Mouse (Mus musculus) midbrain, embryonic 14.5 days (tissue): ENCODE results near the gene Gsdme. TPM values are rescaled to one million over a fixed set of nuclear protein-coding genes. Genes with fewer than 3 reads are reported as not detected.

Experiments
- ATAC-seq: fragments of 200-750 bp; cut with Nextera tagmentation; 2 replicates; pipeline ENCODE4 v1.8.0; 2017; ENCODE audit warnings: moderate number of reproducible peaks, moderate library complexity; ENCODE audit not compliant: low FRiP score, low TSS enrichment
- DNase-seq: peaks from one replicate; pipeline ENCODE4 v3.0.0-alpha.2; 2015
- H3K27ac ChIP-seq: fragments of 300-500 bp; sonication (generic); replicated peaks from 2 replicates; pipeline ENCODE4 v1.5.1; 2014; ENCODE audit warnings: mild to moderate bottlenecking, low read depth, low read length, moderate library complexity
- H3K27me3 ChIP-seq: fragments of 300-500 bp; sonication (generic); 2 replicates; pipeline ENCODE4 v1.6.1; 2014; ENCODE audit warnings: low read length, control low read depth, mixed read lengths; ENCODE audit not compliant: control insufficient read depth, insufficient read depth
- H3K36me3 ChIP-seq: fragments of 300-500 bp; sonication (generic); 2 replicates; pipeline ENCODE4 v1.6.1; 2014; ENCODE audit warnings: low read length, control low read depth; ENCODE audit not compliant: control insufficient read depth, insufficient read depth
- H3K4me1 ChIP-seq: fragments of 300-500 bp; sonication (generic); 2 replicates; pipeline ENCODE4 v1.6.1; 2014; ENCODE audit warnings: mild to moderate bottlenecking, antibody characterized with exemption, low read length, control low read depth; ENCODE audit not compliant: control insufficient read depth, insufficient read depth
- H3K4me2 ChIP-seq: fragments of 300-500 bp; sonication (generic); 2 replicates; pipeline ENCODE4 v1.6.1; 2014; ENCODE audit warnings: mild to moderate bottlenecking, low read length, moderate library complexity
- H3K4me3 ChIP-seq: fragments of 300-500 bp; sonication (generic); replicated peaks from 2 replicates; pipeline ENCODE4 v1.5.1; 2014; ENCODE audit warnings: low read depth, low read length
- H3K9ac ChIP-seq: fragments of 300-500 bp; sonication (generic); replicated peaks from 2 replicates; pipeline ENCODE4 v1.6.1; 2014; ENCODE audit warnings: mild to moderate bottlenecking, low read length, moderate library complexity
- H3K9me3 ChIP-seq: fragments of 300-500 bp; sonication (generic); 2 replicates; pipeline ENCODE4 v1.6.1; 2016; ENCODE audit warnings: low read length, control low read depth, mixed read lengths; ENCODE audit not compliant: control insufficient read depth
- WGBS: fragments of 180-500 bp; shearing (Covaris S2); extraction: QIAGEN DNeasy Blood & Tissue Kit; methylation state at CpG from one replicate; pipeline ENCODE4 v1.1.7; 2014; 5-methylcytosine and 5-hydroxymethylcytosine counted together
- polyA plus RNA-seq: library from polyadenylated mRNA; unstranded; fragments of >200 nt; fragmentation: Nextera tagmentation; extraction: Ambion mirVana; gene quantifications from 2 replicates; pipeline ENCODE4 v1.2.1, GENCODE M21; 2014

Gene Gsdme
- polyA plus RNA-seq, 1 experiment from 2014 or later, result 83.1 TPM

GRCm38 (mm10) chr6:50192822-50193221 is 70.8 kb downstream of the Gsdme start:
- Histone ChIP-seq H3K9me3 (no peaks in the 10 kb centered on the region), H3K9ac (no peak overlapping the region), H3K27me3 (no peaks in the 10 kb centered on the region), H3K4me2 (no peak overlapping the region), H3K4me1 (no peaks in the 10 kb centered on the region), H3K36me3 (peaks cover 14% of the 10 kb centered on the region; the same call in 1 of the 2 replicates), H3K27ac (no peak overlapping the region), H3K4me3 (no peak overlapping the region)
- DNase-seq (no peak), ATAC-seq (no peak)
- WGBS, result 85% methylated on average over 3 of the region's 3 CpGs

GRCm38 (mm10) chr6:50192169-50192568 is 71.5 kb downstream of the Gsdme start:
- H3K9me3 ChIP-seq, result no peaks in the 10 kb centered on the region
- H3K4me3 ChIP-seq, result no peak overlapping the region
- no peak overlapping the region for H3K4me2 ChIP-seq
- no peaks in the 10 kb centered on the region for H3K27me3 ChIP-seq
- peaks cover 14% of the 10 kb centered on the region; the same call in 1 of the 2 replicates for H3K36me3 ChIP-seq
- ATAC-seq (no peak), DNase-seq (no peak)
- 90% methylated on average over 1 of the region's 1 CpGs for WGBS
- no peak overlapping the region for H3K9ac ChIP-seq
- no peak overlapping the region for H3K27ac ChIP-seq
- no peaks in the 10 kb centered on the region for H3K4me1 ChIP-seq

DNA sequence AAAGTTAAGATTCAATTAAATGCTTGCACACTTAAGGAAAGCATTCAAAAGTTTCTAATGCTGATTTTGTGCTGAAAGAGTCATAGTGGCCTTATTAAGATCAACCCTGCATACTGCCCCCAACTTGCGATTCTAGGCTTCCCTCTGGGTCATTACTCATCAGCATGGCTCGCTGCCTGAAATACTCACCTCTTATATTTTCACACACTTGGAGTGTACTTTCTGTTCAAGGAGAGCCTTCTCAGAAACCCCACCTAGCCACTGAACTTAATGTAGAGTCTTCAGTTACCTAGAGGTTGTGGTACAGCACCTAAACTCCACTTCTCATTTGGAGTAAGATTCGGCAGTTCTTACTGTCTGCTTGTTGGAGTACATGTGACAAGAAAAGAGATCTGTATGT is 72.1 kb downstream of the Gsdme start:
- H3K4me1 ChIP-seq, result no peaks in the 10 kb centered on the region
- no peak for DNase-seq
- no peak overlapping the region for H3K4me3 ChIP-seq
- WGBS, result 95% methylated on average over 3 of the region's 3 CpGs
- ATAC-seq, result no peak
- H3K9ac ChIP-seq, result no peak overlapping the region
- no peak overlapping the region for H3K4me2 ChIP-seq
- no peak overlapping the region for H3K27ac ChIP-seq
- no peaks in the 10 kb centered on the region for H3K27me3 ChIP-seq
- no peaks in the 10 kb centered on the region for H3K9me3 ChIP-seq
- H3K36me3 ChIP-seq, result peaks cover 14% of the 10 kb centered on the region; the same call in 1 of the 2 replicates

GRCm38 (mm10) chr6:50189376-50189775 is 74.3 kb downstream of the Gsdme start:
- H3K27me3 ChIP-seq, result no peaks in the 10 kb centered on the region
- H3K4me3 ChIP-seq, result no peak overlapping the region
- peaks cover 7% of the 10 kb centered on the region; the same call in 1 of the 2 replicates for H3K36me3 ChIP-seq
- H3K27ac ChIP-seq, result no peak overlapping the region
- H3K4me1 ChIP-seq, result no peaks in the 10 kb centered on the region
- H3K9ac ChIP-seq, result no peak overlapping the region
- H3K9me3 ChIP-seq, result no peaks in the 10 kb centered on the region
- ATAC-seq (no peak), DNase-seq (no peak)
- no peak overlapping the region for H3K4me2 ChIP-seq

- H3K27me3 ChIP-seq, result no peaks in the 10 kb centered on the region
- H3K27ac ChIP-seq, result no peak overlapping the region
- H3K36me3 ChIP-seq, result peaks cover 10% of the 10 kb centered on the region; the same call in 1 of the 2 replicates
- 87% methylated on average over 4 of the region's 4 CpGs for WGBS
- ATAC-seq, result no peak
- H3K4me1 ChIP-seq, result no peaks in the 10 kb centered on the region
- no peak overlapping the region for H3K4me2 ChIP-seq
- DNase-seq, result no peak
- no peak overlapping the region for H3K4me3 ChIP-seq
- H3K9ac ChIP-seq, result no peak overlapping the region
- H3K9me3 ChIP-seq, result no peaks in the 10 kb centered on the region
These were observed 75.7 kb downstream of the Gsdme start for GRCm38 (mm10) chr6:50187955-50188354.

DNA sequence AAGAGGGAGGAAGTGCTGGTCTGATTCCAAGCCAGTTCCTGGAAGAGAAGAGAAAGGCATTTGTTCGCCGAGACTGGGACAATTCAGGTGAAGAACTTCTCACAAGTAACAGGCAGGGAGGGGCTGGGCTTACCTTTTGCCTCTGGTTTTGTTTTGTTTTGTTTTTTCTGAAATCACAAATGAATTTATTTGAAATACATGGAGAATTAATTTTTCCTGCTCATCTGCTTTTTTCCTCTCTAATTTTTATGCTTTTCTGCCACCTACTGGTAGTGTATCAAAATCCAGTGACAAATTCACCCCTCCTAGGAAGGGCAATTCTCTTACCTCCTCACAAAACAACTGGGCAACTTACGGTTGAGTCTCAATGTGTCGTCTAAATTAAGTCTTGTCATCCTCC is 83.5 kb downstream of the Gsdme start:
- WGBS, result 86% methylated on average over 4 of the region's 4 CpGs
- peaks cover 9% of the 10 kb centered on the region; the same call in 1 of the 2 replicates for H3K36me3 ChIP-seq
- no peaks in the 10 kb centered on the region for H3K4me1 ChIP-seq
- no peaks in the 10 kb centered on the region for H3K27me3 ChIP-seq
- no peak overlapping the region for H3K9ac ChIP-seq
- no peak overlapping the region for H3K4me3 ChIP-seq
- H3K4me2 ChIP-seq, result no peak overlapping the region
- no peak overlapping the region for H3K27ac ChIP-seq
- H3K9me3 ChIP-seq, result no peaks in the 10 kb centered on the region
- DNase-seq (peak; percentile 66), ATAC-seq (no peak)

GRCm38 (mm10) chr6:50175736-50176135 is 87.9 kb downstream of the Gsdme start:
- no peak overlapping the region for H3K27ac ChIP-seq
- no peak overlapping the region for H3K4me2 ChIP-seq
- H3K9ac ChIP-seq, result no peak overlapping the region
- 98% methylated on average over 1 of the region's 1 CpGs for WGBS
- no peaks in the 10 kb centered on the region for H3K27me3 ChIP-seq
- H3K4me1 ChIP-seq, result no peaks in the 10 kb centered on the region
- 0 out of 2 replicates have a peak, but pooled peaks cover 2% of the 10 kb centered on the region for H3K36me3 ChIP-seq
- DNase-seq (no peak), ATAC-seq (no peak)
- no peaks in the 10 kb centered on the region; the same call in 1 of the 2 replicates for H3K9me3 ChIP-seq
- H3K4me3 ChIP-seq, result no peak overlapping the region

DNA sequence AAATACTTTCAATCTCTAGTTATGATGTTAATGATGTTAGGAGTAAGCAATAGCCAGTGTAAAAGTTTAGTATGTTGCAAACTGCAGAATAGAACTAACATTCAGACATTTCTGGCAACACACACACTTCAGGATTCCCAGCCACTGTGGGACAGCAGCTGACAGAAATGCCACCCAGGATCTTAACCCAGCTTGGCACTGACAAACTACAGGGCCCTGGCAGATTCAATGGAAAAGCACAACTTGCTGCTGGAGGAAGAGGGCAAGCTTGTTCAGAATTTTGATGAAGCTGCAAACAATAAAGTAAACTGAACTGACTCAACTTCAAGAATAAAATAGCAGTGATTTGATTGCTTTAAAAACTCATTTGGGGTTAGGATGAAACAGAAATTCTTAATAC is 93.9 kb downstream of the Gsdme start:
- no peak overlapping the region for H3K4me2 ChIP-seq
- H3K9me3 ChIP-seq, result no peaks in the 10 kb centered on the region; the same call in 1 of the 2 replicates
- H3K27me3 ChIP-seq, result no peaks in the 10 kb centered on the region
- ATAC-seq (no peak), DNase-seq (peak; percentile 5)
- H3K4me1 ChIP-seq, result no peaks in the 10 kb centered on the region
- no peak overlapping the region for H3K27ac ChIP-seq
- H3K4me3 ChIP-seq, result no peak overlapping the region
- H3K9ac ChIP-seq, result no peak overlapping the region
- H3K36me3 ChIP-seq, result 0 out of 2 replicates have a peak, but pooled peaks cover 2% of the 10 kb centered on the region

- Histone ChIP-seq H3K27me3 (no peaks in the 10 kb centered on the region), H3K9ac (no peak overlapping the region), H3K27ac (no peak overlapping the region), H3K9me3 (no peaks in the 10 kb centered on the region; the same call in 1 of the 2 replicates), H3K4me3 (no peak overlapping the region), H3K36me3 (0 out of 2 replicates have a peak, but pooled peaks cover 2% of the 10 kb centered on the region), H3K4me1 (no peaks in the 10 kb centered on the region), H3K4me2 (no peak overlapping the region)
- ATAC-seq (no peak), DNase-seq (no peak)
- 93% methylated on average over 4 of the region's 4 CpGs for WGBS
These were observed 94.8 kb downstream of the Gsdme start for GRCm38 (mm10) chr6:50168821-50169220.
